Mouse (Mus musculus) erythroid progenitor cell, adult 5-6 weeks (primary cell): ENCODE results near the gene Gm49387. TPM values are rescaled to one million over a fixed set of nuclear protein-coding genes. Genes with fewer than 3 reads are reported as not detected.

Source experiments
- ATAC-seq: replicated peaks from 2 replicates; pipeline ENCODE4 v1.8.0; 2016; ENCODE audit warnings: moderate number of reproducible peaks, mild to moderate bottlenecking, moderate TSS enrichment, inconsistent platforms; ENCODE audit not compliant: poor library complexity, low FRiP score, severe bottlenecking
- total RNA-seq, 2 experiments: library from RNA; stranded (forward) in 1 of 2; stranded (reverse) in 1 of 2; fragments of 150-400 nt in 1 of 2; fragments of 186-747, 209-891 nt in 1 of 2; gene quantifications; 2 replicates each; pipeline versions ENCODE4 v1.2.3 to v1.2.4; 2015 to 2017; ENCODE audit warnings: low replicate concordance in 2 of 2

Gene Gm49387
- total RNA-seq, 2 experiments from 2014 or later, result not detected

- ATAC-seq, result no peak
Observed at GRCm38 (mm10) chr14:31663376-31664099, 22.9 kb upstream of the Gm49387 start.

DNA sequence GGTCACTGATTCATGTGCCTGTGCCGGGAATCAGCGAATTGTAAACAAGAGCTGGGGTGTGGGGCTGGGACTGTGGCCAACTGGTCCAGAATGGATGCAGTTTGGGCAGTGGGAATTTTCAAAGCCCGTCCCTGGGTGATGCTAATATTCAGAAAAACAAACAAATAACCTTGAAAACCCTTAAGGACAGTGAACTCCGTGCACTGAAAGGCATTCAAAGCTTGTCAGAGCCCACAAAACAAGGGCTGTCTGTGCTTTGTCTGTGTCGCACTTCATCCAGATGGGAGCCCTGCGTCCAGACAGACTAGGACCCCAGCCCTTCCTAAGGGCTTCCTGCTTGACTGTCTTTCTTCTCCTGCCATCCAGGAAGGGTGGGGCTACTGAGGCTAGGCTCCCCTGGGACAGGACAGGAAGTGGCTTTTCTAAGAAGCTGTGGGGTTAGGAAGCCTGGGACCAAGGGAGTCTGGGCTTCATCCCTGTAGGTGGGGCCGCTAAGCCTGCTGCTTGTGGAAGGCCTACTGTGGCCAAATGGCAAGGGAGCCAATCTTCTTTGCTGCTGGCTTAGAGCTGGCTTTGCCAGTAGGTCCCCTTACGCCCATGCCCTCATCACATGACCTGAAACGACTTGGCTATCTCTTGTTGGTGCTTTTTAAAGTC lies 22.0 kb upstream of the Gm49387 start:
- no peak for ATAC-seq

GRCm38 (mm10) chr14:31661671-31662554 lies 21.2 kb upstream of the Gm49387 start:
- no peak; the same call in 1 of the 2 replicates for ATAC-seq

DNA sequence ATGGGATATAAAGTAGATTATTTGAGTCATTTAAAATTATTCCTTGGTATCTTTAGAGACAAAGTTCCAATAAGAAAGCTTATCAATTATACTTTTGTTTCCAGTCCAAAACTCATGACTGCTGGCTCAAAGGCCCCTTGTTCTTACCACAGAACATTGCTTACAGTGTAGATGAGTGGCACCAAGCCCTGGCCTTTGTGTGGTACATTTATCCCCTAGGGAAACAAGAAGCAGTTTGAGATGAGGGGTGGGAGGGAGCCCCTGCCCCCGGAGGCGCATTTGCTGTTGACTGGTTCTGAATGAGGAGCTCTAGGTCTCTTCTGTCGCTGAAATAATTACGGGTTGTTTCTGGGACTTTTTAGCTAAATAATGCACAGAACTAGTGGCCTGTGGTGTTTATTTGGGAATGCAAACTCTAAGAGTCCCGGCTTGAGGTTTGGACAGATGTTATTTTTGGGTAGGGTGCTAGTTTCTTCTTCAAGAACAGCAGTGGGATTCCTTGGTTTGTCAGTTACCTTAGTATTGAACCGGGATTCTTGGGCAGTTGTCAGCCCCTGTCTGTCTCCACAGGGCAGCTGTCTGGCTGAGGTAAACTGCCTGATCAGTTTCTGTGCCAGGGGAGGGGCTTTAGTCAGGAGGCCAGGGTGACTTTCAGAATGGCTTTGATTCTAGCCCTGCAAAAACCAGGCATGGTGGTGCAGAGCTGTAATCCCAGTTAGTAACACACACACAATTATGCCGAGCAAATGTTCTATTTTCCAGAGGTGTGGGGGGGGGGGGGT lies 19.8 kb upstream of the Gm49387 start:
- no peak for ATAC-seq

DNA sequence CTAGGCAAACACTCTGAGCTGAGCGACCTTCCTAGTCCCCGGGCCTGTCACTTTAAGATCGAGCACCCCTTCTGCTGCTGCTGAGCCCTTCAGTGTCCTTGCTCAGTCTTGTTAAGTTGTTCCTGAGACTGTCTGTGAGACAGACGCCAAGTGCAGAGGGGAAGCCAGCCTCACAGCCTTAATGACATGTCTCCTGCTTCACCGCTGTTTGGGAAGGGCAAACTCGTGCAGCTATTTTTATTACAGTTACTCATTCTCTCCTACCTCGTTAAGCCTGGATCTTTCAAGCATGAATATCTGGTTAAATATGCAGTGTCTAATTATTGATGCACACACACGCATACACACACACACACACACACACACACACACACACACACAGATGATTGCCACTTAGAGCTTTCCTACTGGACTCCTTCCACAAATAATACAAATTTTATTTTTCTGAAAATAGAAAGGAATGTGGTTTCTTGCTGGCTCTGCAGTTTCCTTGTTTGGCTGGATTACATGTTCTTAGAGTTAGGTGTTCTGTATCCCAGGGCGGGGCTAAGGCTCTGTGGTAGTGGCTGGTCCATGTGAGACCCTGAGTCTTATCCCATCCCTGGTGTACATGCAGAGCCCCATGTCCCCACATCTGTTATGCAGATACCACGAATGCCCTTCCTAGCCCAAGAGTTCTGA lies 19.0 kb upstream of the Gm49387 start:
- no peak for ATAC-seq

DNA sequence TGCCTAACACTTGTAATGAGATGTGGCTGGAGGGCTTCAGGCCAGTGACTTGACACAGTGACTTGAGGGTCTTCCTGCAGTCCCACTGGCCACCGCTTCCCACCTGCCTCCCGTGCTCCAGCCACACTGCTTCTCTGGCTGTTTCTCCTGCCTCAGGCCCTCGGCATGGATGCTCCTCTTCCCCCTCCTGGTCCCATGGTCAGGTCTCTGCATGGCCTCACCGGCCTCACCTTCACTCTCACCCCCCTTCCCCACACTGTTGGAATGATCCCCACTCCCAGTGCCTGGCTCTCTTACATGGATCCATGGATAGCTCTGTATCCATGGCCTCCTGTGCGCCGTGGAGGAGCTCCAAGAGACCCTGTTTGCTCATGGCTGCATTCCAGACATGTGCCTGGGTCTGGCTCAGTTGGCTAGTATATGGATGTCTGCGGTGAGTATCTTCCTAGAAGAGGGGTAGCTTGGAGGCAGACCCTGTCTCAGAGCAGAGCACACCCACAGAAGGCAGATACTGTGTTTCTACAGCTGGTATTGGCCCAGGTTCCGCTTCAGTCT lies 17.5 kb upstream of the Gm49387 start:
- ATAC-seq, result no peak

GRCm38 (mm10) chr14:31656857-31657645 lies 16.4 kb upstream of the Gm49387 start:
- peak; percentile 67; the same call in 1 of the 2 replicates for ATAC-seq

DNA sequence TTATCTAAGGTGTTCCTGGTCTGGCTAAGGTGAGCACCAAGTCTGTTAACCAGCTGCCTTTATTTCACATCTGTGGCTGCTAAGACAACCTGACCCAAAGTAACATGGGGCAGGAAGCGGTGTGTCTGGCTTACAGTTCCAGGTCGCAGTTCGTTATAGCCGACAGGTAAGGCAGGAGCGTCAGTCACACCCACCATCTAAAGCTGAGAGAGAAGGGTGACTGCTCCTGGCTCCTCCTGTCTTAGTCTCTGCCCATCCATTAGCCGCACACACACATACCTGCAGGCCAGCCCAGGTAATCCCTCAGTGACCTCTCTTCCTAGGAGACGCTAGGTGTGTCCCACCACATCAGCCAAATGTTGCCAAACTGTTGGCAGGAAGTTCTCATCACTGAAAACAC lies 15.7 kb upstream of the Gm49387 start:
- no peak for ATAC-seq

- ATAC-seq, result no peak
Observed at GRCm38 (mm10) chr14:31655406-31655805, 14.7 kb upstream of the Gm49387 start.

DNA sequence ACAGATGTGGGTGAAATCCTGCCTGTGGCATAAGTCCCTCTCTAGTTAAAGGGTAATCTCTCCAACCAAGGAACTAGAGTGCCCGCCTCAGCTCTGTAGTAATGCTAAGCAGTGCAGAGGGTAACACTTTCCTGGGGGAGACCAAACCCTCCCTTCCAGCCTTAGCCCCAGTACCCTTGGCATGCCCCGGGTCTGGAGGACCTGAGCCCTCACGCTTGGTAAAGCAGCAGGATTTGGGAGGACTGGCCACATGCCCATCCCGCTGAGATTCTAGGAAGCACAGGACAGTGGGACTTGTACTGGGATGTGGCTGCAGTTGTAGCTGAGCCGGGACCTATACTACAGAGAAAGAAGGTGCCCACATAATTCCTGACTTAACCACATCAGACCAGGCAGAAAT lies 14.1 kb upstream of the Gm49387 start:
- no peak for ATAC-seq

DNA sequence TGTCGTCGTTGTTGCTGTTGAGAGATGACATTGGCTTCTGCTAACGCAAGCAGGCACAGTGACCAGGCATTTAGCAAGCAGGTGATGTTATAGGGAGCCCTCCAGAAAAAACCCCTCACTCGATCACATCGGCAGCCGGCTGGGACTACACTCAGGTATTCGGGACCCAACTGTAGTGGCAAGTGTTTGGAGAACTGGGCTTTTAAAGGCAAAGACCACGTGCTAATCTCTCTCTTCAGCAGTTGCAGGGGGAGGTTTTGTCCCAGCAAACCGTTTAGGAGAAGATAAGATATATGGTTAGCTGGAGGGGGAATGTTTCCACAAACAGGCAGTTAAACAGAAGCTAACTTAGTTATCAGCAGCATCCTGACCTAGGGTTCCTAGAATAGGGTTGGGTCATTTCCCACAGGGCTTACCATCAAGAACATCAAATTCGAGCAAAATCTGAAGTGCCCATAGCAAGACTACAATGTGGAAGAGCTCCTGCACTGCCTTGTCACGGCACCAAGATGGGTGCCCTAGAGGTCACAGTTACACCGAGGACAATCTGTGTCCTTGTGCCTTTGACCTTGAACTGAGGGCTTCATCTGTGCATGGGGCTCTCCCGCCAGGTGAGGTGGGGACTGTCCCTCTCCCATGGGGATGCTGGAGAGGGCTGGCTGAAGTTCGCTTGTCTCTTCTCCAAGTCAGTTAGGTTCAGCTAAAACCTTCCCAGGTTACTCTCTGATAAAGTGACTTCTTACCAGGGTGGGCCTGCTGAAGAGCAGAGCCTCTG lies 12.6 kb upstream of the Gm49387 start:
- ATAC-seq, result no peak

- no peak for ATAC-seq
Observed at GRCm38 (mm10) chr14:31652624-31653023, 11.9 kb upstream of the Gm49387 start.

- no peak for ATAC-seq
Observed at GRCm38 (mm10) chr14:31652106-31652505, 11.4 kb upstream of the Gm49387 start.

DNA sequence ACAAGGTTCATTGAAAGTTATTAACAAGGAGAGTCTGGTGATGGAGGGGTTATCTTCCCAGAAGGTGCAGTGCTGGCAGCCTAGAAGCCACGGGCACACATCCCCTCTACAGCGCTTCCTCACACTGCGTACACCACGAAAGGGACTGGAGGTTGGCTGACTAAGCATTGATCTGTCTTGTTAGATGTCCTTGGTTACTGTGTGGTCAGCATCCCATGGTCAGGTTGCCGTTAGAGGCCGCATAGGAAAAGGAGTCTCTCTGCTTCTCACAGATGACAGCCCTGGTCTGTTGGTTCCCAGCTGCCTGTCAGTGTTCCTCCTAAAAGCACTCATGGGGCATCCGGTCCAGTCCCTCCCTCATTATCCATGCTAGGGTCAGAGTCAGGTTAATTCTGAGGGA lies 10.5 kb upstream of the Gm49387 start:
- ATAC-seq, result no peak

DNA sequence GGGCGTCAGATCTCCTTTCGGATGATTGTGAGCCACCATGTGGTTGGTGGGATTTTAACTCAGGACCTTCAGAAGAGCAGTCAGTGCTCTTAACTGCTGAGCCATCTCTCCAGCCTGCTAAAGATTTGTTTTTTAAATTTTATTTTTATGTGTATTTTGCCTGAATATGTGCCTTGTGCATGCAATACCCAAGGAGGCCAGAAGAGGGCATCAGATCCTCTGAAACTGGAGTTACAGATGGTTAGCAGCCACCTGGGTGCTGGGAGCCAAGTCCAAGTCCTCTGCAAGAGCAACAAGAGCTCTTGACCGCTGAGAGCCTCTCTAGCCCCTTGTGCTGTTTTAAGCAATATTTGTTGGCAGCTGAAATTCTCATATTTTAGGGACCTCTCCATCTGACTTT lies 9.7 kb upstream of the Gm49387 start:
- no peak for ATAC-seq

DNA sequence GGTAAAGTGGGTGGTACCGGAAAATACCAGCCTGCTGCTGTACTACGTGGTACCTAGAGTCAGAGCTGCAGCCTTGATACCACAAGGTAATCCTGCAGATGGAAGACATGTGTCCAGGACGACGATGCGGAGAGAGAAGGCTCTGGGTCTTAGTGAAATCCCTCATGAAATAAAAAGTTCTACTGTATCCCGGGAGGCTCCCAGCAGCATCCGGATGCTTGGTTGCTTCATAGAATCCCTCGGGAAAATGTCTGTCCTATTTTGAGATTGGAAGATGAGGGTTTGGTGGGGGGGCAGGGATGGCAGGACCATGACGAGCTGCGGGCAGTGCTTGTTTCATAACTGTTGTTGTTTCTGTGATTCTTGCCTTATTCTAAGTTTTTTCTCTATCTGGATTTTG lies 7.3 kb upstream of the Gm49387 start:
- ATAC-seq, result no peak

GRCm38 (mm10) chr14:31645920-31646319 lies 5.2 kb upstream of the Gm49387 start:
- ATAC-seq, result no peak
